Mouse (Mus musculus) embryonic stem cell, embryonic (primary cell): ENCODE data around the gene Gps1.
"Not testable (repeated sequence)": the region's sequence is repeated elsewhere in the genome, so short reads cannot be mapped to it uniquely, and the experiment has no call there.

Experiments used
- CTCF ChIA-PET, 4 experiments: fragments of 300-600 bp in 2 of 4; fragments of 350-600 bp in 2 of 4; sonication (Branson Sonifier 250); formaldehyde crosslinking; loops; one replicate each; lab custom pipeline; 2022; ENCODE audit warnings: inconsistent platforms in 2 of 4; lab: Charles Lee
- POLR2A ChIA-PET, 4 experiments: fragments of 300-600 bp in 2 of 4; fragments of 350-600 bp in 2 of 4; sonication (Branson Sonifier 250); formaldehyde crosslinking; loops; one replicate each; lab custom pipeline; 2022; ENCODE audit warnings: antibody characterized with exemption in 4 of 4, inconsistent platforms in 1 of 4; lab: Charles Lee

Gps1 gene

DNA sequence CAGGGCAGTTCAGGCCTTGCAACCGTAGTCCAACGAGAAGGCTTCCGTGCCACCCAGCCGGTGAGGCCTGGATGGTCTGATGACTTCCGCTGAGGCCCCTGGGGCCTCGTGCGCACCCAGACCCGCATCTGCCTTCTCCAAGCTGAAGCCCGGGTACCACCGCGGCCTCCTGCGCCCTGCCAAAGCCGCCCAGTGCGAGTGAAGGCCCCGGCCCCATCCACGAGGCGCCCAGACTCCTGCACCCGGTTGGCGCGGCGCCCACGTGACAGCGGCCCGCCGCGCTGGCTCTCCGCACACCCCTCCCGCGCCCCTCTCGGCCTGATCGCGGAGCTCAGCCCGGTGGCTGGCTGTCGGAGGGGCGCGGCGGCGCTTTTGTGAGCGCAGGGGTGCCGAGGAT is 39.5 kb downstream of the Gps1 start:
- CTCF ChIA-PET, result interaction anchor here in 3 of 4 experiments (0.9 to 1.4 kb wide), 9 partner anchors 9 to 230 kb away, joined by 3 to 8 read pairs (median 4); partner anchors contain the start of gene Rac3 (in 1 of the 3)
- POLR2A ChIA-PET, result interaction anchor here (0.5 to 16.3 kb wide), 84 partner anchors 9 to 577 kb away, joined by 3 to 274 read pairs (median 4); partner anchors contain the start of genes P4hb (in 3 of the 4), Dus1l (in 2 of the 4), Mrpl12 (in 2 of the 4) and Pycr1 (in 2 of the 4)

DNA sequence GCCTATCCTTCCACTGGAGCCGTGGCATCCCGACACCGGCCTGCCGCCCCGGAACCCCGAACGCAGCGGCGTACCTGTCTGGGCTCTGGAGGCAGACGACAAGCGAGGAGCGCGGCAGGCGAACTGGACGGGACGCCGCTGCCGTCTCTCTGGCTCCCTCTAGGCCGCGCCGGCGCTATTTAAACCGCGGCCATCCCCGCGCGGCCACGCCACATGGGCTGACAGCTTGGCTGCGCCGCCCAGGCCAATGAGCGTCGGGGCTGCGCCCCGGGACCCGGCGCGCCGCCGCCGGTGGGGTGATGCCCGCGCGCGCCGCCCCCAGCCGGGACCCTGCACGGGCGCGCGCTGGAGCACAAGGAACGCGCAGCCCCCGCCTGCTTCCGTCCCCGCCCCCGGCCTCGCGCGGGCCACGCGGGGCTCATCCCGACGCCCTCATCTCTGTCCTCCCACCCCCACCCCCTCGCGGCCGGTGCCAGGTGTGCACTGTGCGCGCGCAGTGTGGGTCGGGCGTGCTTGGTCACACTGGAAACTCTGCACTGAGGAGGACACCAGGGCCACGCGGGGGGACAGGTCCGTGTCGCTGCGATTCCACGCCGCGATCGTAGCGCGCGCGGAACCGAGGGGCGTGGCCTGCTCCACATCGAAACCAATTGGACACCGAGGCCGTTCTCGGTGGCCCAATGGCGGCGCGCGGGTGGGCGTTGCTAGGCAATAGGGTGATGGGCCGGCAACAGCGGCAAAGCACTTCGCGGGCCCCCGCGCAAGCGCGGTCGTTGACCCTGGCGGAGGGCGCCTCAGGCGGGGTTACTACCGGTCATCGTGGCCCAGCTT is 40.1 kb downstream of the Gps1 start, which contains the start of gene Fasn:
Gene Fasn, minus strand, starts transcription at position 592 of the 831 bp plus-strand sequence.
- ChIA-PET POLR2A (interaction anchor here (0.5 to 16.3 kb wide), 93 partner anchors 8 to 577 kb away, joined by 3 to 274 read pairs (median 4); partner anchors contain the start of genes P4hb (in 3 of the 4), Dus1l (in 2 of the 4), Mrpl12 (in 2 of the 4) and Pycr1 (in 2 of the 4)), CTCF (interaction anchor here in 3 of 4 experiments (0.6 to 1.5 kb wide), 10 partner anchors 9 to 229 kb away, joined by 3 to 8 read pairs (median 4); partner anchors contain the start of gene Rac3 (in 1 of the 3))

DNA sequence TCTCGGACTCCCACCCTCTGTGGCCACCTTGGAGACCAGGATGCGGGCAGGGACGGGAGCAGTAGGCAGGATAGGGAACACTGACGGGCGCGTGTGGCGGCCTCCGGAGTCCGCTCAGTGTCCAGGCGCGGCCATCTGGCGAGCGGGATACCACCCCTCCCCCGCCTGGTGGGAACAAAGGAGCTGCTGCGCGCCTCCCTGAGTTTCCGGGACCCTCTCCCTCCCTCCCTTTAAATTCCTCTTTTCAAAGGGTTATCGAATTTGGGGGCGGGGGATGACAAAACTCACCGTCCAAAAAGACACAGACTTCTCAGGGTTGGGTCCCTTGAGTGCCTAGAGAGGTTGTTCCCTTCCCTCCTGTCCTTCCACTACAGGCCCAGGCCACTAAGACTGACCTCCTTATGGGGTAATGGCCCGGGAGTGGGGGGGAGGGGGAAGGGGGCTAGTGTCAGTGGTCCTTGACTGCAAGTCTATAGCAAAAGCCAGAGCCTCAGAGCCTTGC is 40.8 kb downstream of the Gps1 start:
- ChIA-PET CTCF (interaction anchor here in 3 of 4 experiments (0.6 to 1.5 kb wide), 8 partner anchors 19 to 104 kb away, joined by 3 to 8 read pairs (median 4); partner anchors contain the start of gene Rac3 (in 2 of the 3)), POLR2A (interaction anchor here in 3 of 4 experiments (0.5 to 16.3 kb wide), 38 partner anchors 9 to 358 kb away, joined by 3 to 274 read pairs (median 6); partner anchors contain the start of genes Arl16 (in 1 of the 3), P4hb (in 1 of the 3), Pycr1 (in 1 of the 3) and Rac3 (in 1 of the 3))

DNA sequence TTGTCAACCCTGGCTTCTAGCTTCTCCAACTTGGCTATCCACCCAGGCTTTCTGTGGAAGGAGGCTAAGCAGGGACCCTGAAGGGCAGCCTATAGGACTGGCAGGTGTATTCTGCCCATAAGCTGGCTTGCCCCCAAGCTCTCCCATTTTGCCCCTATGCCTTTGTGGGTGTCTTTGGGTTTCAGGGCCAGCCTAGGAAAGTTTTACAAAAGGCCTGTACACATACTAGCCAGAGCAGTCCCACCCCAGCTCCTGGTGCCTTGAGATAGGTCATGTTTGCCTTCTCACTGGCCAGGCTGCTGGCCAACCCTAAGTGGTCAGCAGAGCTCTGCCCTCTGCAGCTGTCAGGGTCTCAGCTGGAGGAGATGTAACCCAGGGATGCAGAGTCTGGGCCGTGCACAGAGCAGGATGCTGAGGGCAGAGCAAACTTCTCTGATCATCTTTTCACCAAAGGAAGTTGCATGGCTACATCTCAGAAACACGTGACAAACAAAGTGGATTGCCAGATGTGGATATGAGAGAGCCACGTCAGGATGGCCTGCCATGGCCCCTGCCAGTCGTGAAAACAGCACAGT is 41.3 kb downstream of the Gps1 start:
- POLR2A ChIA-PET, result interaction anchor here (0.5 to 16.3 kb wide), 38 partner anchors 8 to 358 kb away, joined by 3 to 274 read pairs (median 5); partner anchors contain the start of genes Arl16 (in 1 of the 4), P4hb (in 1 of the 4) and Rac3 (in 1 of the 4)
- CTCF ChIA-PET, result interaction anchor here in 3 of 4 experiments (0.6 to 1.5 kb wide), 8 partner anchors 25 to 105 kb away, joined by 3 to 4 read pairs (median 3); partner anchors contain the start of gene Rac3 (in 1 of the 3)

- ChIA-PET POLR2A (interaction anchor here (0.5 to 16.3 kb wide), 32 partner anchors 8 to 359 kb away, joined by 3 to 274 read pairs (median 4); partner anchors contain the start of genes Arl16 (in 1 of the 4), Ccdc57 (in 1 of the 4) and P4hb (in 1 of the 4)), CTCF (interaction anchor here in 3 of 4 experiments (0.6 to 1.5 kb wide), 10 partner anchors 26 to 227 kb away, joined by 3 to 4 read pairs (median 3); no protein-coding TSS in a partner anchor)
Measured at GRCm38 (mm10) chr11:120826016-120826953, 42.2 kb downstream of the Gps1 start.

GRCm38 (mm10) chr11:120828416-120828815 is 44.3 kb downstream of the Gps1 start:
- ChIA-PET POLR2A (interaction anchor here in 3 of 4 experiments (0.6 to 16.3 kb wide), 13 partner anchors 10 to 185 kb away, joined by 3 to 274 read pairs (median 4); partner anchors contain the start of gene Pycr1 (in 2 of the 3)), CTCF (interaction anchor here in 1 of 4 experiments (1.6 kb wide), 1 partner anchor 29 kb away, joined by 3 read pairs; no protein-coding TSS in a partner anchor)

DNA sequence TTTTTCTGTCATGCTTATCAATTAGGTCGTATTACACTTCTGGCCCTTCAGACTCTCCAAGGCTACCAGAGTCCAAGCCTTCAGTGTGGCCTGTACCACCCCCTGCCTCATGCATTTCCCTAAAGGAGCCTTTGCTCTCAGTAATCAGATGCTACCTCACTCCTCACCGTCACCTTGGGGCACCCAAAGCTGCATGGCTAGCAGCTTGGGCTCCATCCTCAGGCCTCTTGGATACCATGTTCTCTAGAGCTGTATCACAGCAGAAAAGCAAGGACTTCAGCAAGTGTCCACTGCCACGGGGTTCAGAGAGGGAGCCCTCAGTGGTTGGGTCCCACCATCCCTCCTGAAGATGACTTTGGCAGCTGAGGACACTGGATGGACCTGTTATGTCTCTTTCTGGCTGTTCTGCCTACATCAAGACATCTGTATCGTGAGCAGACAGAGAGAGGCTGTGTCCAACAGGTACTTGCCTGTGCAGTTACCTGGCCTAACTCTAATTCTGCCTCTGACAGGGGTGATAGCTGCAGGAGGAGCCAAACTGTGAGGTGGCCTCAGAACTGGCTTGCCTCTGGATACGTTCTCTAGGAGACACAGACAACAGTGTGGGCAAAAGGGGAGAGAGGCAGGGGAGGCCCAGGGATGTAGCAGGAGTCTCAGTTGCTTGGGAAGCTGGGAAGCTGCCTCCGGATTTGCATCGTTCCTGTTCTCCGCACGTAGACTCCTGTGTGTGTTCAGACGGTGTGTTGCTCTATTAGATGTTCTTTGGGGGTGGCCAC is 45.9 kb downstream of the Gps1 start:
- POLR2A ChIA-PET, result interaction anchor here in 2 of 4 experiments (0.8 to 16.3 kb wide), 12 partner anchors 9 to 187 kb away, joined by 3 to 274 read pairs (median 5); partner anchors contain the start of gene Pycr1 (in 1 of the 2)
- CTCF ChIA-PET, result interaction anchor here in 1 of 4 experiments (0.6 kb wide), 1 partner anchor 11 kb away, joined by 3 read pairs; no protein-coding TSS in a partner anchor

GRCm38 (mm10) chr11:120830686-120831085 is 46.6 kb downstream of the Gps1 start:
- POLR2A ChIA-PET, result interaction anchor here in 2 of 4 experiments (0.8 to 16.3 kb wide), 8 partner anchors 10 to 44 kb away, joined by 3 to 274 read pairs (median 15); no protein-coding TSS in a partner anchor
- CTCF ChIA-PET, result no interaction called here

- ChIA-PET CTCF (no interaction called here), POLR2A (interaction anchor here in 2 of 4 experiments (1.1 to 16.3 kb wide), 6 partner anchors 8 to 22 kb away, joined by 3 to 274 read pairs (median 106); partner anchors contain the start of gene Fasn (in 1 of the 2))
Measured at GRCm38 (mm10) chr11:120831659-120832440, 47.8 kb downstream of the Gps1 start.

- POLR2A ChIA-PET, result interaction anchor here in 3 of 4 experiments (0.9 to 11.8 kb wide), 14 partner anchors 8 to 227 kb away, joined by 3 to 190 read pairs (median 4); partner anchors contain the start of genes Fasn (in 3 of the 3), Pycr1 (in 1 of the 3) and Rac3 (in 1 of the 3)
- CTCF ChIA-PET, result not testable (repeated sequence)
Measured at GRCm38 (mm10) chr11:120832962-120833361, 48.9 kb downstream of the Gps1 start.

GRCm38 (mm10) chr11:120833555-120834280 is 49.6 kb downstream of the Gps1 start:
- ChIA-PET POLR2A (interaction anchor here in 3 of 4 experiments (0.5 to 11.8 kb wide), 34 partner anchors 9 to 954 kb away, joined by 3 to 190 read pairs (median 3); partner anchors contain the start of genes Fasn (in 3 of the 3), Dus1l (in 1 of the 3), Pycr1 (in 1 of the 3) and Rac3 (in 1 of the 3)), CTCF (interaction anchor here in 1 of 4 experiments (0.7 kb wide), 1 partner anchor 70 kb away, joined by 4 read pairs; no protein-coding TSS in a partner anchor)
